8 mouse cellular contexts compared by ENCODE assay signal in the genomic region with DNA sequence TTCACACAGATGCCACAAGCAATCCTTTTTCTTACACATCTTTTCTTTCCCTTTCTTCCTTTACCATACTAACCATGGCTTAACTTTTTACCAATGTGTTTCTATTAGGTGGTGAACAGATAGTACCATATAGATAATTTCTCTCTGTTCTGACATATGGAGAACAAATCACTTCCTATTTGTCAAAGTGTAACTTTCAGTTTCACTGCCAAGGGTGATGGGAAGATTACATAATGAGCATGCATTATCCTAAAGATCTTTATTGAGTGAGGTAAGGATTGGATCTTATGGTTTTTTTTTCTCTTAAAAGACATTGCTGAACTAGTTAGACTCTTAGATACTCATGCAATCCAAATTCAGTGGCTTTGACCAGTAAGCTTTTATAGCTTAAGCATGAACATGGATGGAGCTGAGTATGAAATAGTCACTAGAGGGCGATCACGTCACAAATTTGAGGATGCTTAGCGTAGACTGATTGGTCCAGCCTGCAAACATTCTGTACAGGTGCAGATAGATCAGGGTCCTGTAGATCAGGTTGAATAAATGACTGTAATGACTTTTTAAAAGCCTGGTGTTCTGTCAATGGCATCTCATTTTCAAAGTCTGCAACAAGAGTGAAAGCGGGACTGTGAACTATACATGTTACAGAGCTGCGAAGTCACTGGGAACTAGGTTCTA.
DNase-seq lines count a peak whose midpoint lies in the region; ATAC-seq and TF ChIP-seq lines count a peak whose summit lies in the region.

No protein-coding gene starts in this region.

- no peaks in the 10 kb centered on the region for H3K36me3 ChIP-seq in forebrain, embryonic 12.5 days (replicated peaks)
- no peaks in the 10 kb centered on the region for H3K36me3 ChIP-seq in hindbrain, postnatal 0 days (ENCODE audit: insufficient read depth, low read length)
- no peaks in the 10 kb centered on the region for H3K36me3 ChIP-seq in midbrain, postnatal 0 days (ENCODE audit: insufficient read depth, low read length)

- no peak overlapping the region for H3K27ac ChIP-seq in forebrain, embryonic 12.5 days
- no peak overlapping the region for H3K27ac ChIP-seq in hindbrain, postnatal 0 days
- H3K27ac ChIP-seq in midbrain, postnatal 0 days (ENCODE audit: low read depth, low read length), result no peak overlapping the region

- TF ChIP-seq CTCF in hindbrain, postnatal 0 days (IDR thresholded peaks at IDR 0.05; ENCODE audit: low read depth), result peak; percentile 84
- peak; percentile 89 for TF ChIP-seq CTCF in midbrain, postnatal 0 days (IDR thresholded peaks at IDR 0.05)

- no peaks in the 10 kb centered on the region for H3K27me3 ChIP-seq in forebrain, embryonic 12.5 days
- H3K27me3 ChIP-seq in hindbrain, postnatal 0 days (ENCODE audit: insufficient read depth, low read length), result no peaks in the 10 kb centered on the region
- no peaks in the 10 kb centered on the region for H3K27me3 ChIP-seq in midbrain, postnatal 0 days (ENCODE audit: insufficient read depth, low read length)

- intact Hi-C loops in left cerebral cortex, postnatal 14 days (cut with DNase I), result loop anchor here (5.0 kb wide), 1 partner anchor 407 kb away; no protein-coding TSS in a partner anchor

- peak; percentile 23 for DNase-seq in ovary, postnatal 14 days (ENCODE audit: low spot score)
- no peak for DNase-seq in ovary, postnatal 36 days (ENCODE audit: low spot score)
- DNase-seq in c-Kit-positive CD71-positive TER-119-negative erythroid progenitor cells, embryonic 14.5 days (ENCODE audit: low read depth), result peak; percentile 31
- peak; percentile 91 for DNase-seq in hindbrain, postnatal 0 days (ENCODE audit: low spot score)
- DNase-seq in left cerebral cortex, postnatal 14 days (ENCODE audit: low spot score in 2 of 2), result peak; percentile 67 to 76
- DNase-seq in midbrain, postnatal 0 days (ENCODE audit: low spot score), result peak; percentile 85

- WGBS in forebrain, embryonic 12.5 days, result 33% methylated on average over 5 of the region's 5 CpGs
- 36% methylated on average over 5 of the region's 5 CpGs for WGBS in hindbrain, postnatal 0 days
- 32% methylated on average over 5 of the region's 5 CpGs for whole genome bisulfite sequencing in midbrain, postnatal 0 days

- no peak overlapping the region for H3K4me2 ChIP-seq in forebrain, embryonic 12.5 days
- no peak overlapping the region for H3K4me2 ChIP-seq in hindbrain, postnatal 0 days (ENCODE audit: low read depth, low read length)
- no peak overlapping the region for H3K4me2 ChIP-seq in midbrain, postnatal 0 days (ENCODE audit: low read depth, low read length, poor library complexity, severe bottlenecking)

- peak; percentile 91 for ATAC-seq in forebrain, embryonic 12.5 days (ENCODE audit: low FRiP score)
- peak; percentile 94 for ATAC-seq in hindbrain, postnatal 0 days
- peak; percentile 87; the same call in 1 of the 2 replicates for ATAC-seq in midbrain, postnatal 0 days (ENCODE audit: low FRiP score)
- ATAC-seq in erythroblast, adult 5-6 weeks (replicated peaks; ENCODE audit: low FRiP score, poor library complexity, severe bottlenecking), result no peak

- no peaks in the 10 kb centered on the region; the same call in 1 of the 2 replicates for H3K4me1 ChIP-seq in forebrain, embryonic 12.5 days
- no peaks in the 10 kb centered on the region for H3K4me1 ChIP-seq in hindbrain, postnatal 0 days (ENCODE audit: insufficient read depth, low read length)
- no peaks in the 10 kb centered on the region for H3K4me1 ChIP-seq in midbrain, postnatal 0 days (ENCODE audit: insufficient read depth, low read length)

- H3K9me3 ChIP-seq in forebrain, embryonic 12.5 days, result no peaks in the 10 kb centered on the region
- H3K9me3 ChIP-seq in hindbrain, postnatal 0 days (ENCODE audit: low read length), result no peaks in the 10 kb centered on the region
- H3K9me3 ChIP-seq in midbrain, postnatal 0 days (ENCODE audit: low read length), result no peaks in the 10 kb centered on the region

- H3K4me3 ChIP-seq in forebrain, embryonic 12.5 days (replicated peaks), result no peak overlapping the region
- no peak overlapping the region for H3K4me3 ChIP-seq in hindbrain, postnatal 0 days (ENCODE audit: low read length)
- no peak overlapping the region for H3K4me3 ChIP-seq in midbrain, postnatal 0 days (ENCODE audit: low read depth, low read length)

- no peak overlapping the region for H3K9ac ChIP-seq in forebrain, embryonic 12.5 days
- no peak overlapping the region for H3K9ac ChIP-seq in hindbrain, postnatal 0 days (replicated peaks; ENCODE audit: low read length)
- H3K9ac ChIP-seq in midbrain, postnatal 0 days (replicated peaks; ENCODE audit: low read length, poor library complexity, severe bottlenecking), result no peak overlapping the region
